Mouse (Mus musculus): ENCODE results near the gene Zfp61.

The Zfp61 gene

DNA sequence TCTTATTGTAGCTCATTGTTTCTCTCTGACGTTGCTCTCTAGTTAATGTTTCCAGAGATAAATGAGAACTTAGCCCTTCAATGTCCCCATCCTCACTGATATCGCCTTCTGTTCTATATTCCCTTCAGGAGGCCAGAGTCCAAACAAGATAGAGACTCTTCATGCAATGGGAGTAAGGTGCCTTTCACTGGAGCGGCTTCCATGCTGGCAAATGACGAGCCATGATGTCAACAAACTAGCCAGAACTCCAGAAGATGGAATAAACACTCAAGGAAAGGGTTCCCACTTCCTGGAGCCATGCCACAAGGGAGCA, 41.1 kb downstream of the Zfp61 start:
- DNase-seq (ENCODE audit: low read depth, low spot score): no peak

DNA sequence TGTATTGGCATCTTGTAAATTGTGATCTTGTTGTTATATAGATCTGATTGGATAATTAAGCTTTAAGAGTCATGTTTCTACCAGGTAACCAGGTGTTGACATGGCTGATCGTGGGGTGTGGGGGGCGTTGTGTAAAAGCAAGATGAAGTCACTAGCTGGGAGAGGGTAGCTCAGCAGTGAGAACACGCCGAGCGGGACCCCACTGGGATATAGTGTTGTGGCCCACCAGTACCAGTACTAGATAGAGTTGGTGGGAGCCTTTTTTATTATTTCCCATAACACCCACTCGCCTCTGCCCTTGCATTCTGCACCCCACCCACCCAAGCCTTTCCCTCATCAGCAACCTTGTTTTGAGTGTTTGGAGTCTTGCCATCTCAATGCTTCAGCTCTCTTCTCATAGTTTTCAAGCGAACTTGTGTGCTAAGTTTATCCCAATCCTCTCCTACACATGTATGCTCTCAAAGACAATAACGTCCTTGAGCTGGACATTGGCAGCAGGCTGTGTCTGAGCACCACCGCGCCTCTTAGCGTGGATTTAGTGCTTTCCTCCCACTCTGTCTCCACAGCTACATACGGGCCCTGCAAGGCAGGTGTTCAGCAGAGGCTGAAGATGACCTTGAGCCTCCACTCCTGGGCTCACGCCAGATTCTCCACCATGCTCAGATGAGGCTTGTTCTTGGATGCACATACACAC, 41.6 kb downstream of the Zfp61 start:
- no peak for DNase-seq (ENCODE audit: low read depth, low spot score)

DNA sequence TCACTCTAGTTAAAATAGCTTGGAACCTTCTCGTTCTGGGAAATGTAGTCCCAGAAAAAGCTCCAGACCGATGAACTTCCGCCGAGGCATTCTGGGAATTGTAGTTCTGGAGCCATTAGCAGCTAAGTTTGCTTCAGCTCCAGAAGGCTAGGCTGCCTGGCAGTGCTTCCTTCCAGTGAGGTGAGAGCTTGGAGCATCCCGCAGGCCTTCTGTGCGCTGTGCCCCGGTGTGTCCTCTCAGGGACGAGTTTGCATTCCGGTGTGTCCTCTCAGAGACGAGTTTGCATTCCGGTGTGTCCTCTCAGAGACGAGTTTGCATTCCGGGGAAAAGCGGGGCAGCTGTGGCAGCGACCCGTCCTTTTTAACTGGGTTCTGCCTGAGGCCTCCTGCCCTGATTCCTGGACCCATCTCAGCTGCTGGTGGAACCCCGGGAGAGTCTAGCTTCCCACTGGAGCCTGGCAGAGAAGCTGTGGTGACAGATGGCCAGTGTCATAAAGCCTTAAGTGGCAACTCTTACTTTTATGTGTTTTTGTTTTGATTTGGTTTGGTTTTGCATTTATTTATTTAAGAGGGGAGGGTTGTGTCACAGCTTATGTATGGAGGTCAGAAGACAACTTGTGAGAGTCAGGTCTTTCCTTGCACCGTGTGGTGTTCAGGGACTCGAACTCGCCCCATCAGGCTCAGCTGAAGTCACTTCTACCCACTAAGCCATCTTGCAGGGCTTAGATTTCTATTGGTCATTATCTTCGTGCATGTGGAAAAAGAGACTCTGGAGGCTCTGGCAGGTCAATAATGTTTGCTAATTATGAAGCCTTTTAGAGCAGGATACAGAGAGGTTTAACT, 46.2 kb downstream of the Zfp61 start, which contains the start of gene Zfp108:
Gene Zfp108 (plus strand): TSS at position 162 of the 842 bp plus-strand sequence.
- no peak for DNase-seq (ENCODE audit: low read depth, low spot score)

DNA sequence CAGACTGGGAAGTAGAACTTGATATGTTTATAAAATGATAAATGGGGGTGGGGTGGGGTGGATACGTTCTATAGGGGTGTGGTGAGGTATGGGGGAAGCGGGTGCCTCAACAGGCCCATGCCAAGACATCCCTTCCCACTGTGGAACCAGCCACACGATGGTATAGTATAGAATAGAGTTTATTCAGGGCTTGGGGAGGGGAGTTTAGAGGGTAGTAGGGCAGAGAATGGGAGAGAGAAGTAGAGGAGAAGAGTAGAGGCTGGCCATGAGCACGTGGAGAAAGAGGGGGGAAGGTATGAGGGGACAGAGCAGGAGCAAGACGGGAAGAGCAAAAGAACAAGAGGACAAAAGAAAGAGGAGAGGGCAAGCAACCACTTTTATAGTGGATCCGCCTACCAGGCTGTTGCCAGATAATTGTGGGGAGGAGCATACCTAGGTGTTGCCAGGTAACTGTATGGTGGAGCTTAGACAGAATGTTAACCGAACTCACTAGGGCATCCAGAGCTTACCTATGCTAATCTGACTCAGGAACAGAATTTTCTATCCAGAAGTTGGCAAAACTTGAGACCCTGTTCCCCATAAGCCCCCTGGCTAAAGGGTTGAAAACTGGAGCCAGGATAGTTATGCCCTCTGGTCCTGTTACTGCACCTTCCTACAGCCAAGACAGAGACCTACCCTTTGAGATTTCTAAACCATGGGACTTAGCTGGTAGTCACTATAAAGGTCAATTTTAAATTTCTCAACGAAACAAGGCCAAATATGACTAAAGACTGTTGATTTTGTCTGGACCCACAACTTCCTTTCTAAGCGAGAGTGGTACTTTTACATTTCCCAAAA, 47.0 kb downstream of the Zfp61 start:
- DNase-seq (ENCODE audit: low read depth, low spot score): no peak
